Mouse (Mus musculus) cortical plate, adult 2 months (tissue): ENCODE data around the gene Tardbp.

Experiments used
- CTCF ChIP-seq: fragments of 200-500 bp; IDR thresholded peaks from 2 replicates; pipeline ENCODE4 v1.5.1; 2011; ENCODE audit warnings: mild to moderate bottlenecking, control low read depth, low read length; ENCODE audit not compliant: insufficient read depth; ENCODE audit errors: extremely low read depth
- POLR2A ChIP-seq: fragments of 200-500 bp; IDR thresholded peaks from 2 replicates; pipeline ENCODE4 v1.6.1; 2011; ENCODE audit warnings: mild to moderate bottlenecking, low read length, control low read depth; ENCODE audit not compliant: insufficient read depth; ENCODE audit errors: extremely low read depth

- TF ChIP-seq CTCF (no peak), POLR2A (no peak)
Measured at GRCm38 (mm10) chr4:148641121-148641520, 14.3 kb upstream of the Tardbp start.
